Mouse (Mus musculus) heart, embryonic 11.5 days (tissue): Measurements from ENCODE around the gene Pigp. TPM values are rescaled to one million over a fixed set of nuclear protein-coding genes. Genes with fewer than 3 reads are reported as not detected.
"Not testable (repeated sequence)": the region's sequence is repeated elsewhere in the genome, so short reads cannot be mapped to it uniquely, and the experiment has no call there.

Experiments used
- ATAC-seq: fragments of 200-750 bp; cut with Nextera tagmentation; replicated peaks from 2 replicates; pipeline ENCODE4 v1.8.0; 2017; ENCODE audit warnings: moderate library complexity; ENCODE audit not compliant: insufficient number of reproducible peaks, low FRiP score, low TSS enrichment
- H3K27ac ChIP-seq: fragments of 300-500 bp; sonication (generic); 2 replicates; pipeline ENCODE4 v1.5.1; 2014; ENCODE audit warnings: mild to moderate bottlenecking, low read depth, low read length
- H3K27me3 ChIP-seq: fragments of 300-500 bp; sonication (generic); 2 replicates; pipeline ENCODE4 v1.6.1; 2014; ENCODE audit warnings: mild to moderate bottlenecking, low read length, mixed read lengths; ENCODE audit not compliant: control insufficient read depth, insufficient read depth
- H3K36me3 ChIP-seq: fragments of 300-500 bp; sonication (generic); 2 replicates; pipeline ENCODE4 v1.6.1; 2014; ENCODE audit warnings: mild to moderate bottlenecking, low read length, moderate library complexity, mixed read lengths; ENCODE audit not compliant: control insufficient read depth, insufficient read depth
- H3K4me1 ChIP-seq: fragments of 300-500 bp; sonication (generic); 2 replicates; pipeline ENCODE4 v1.6.1; 2014; ENCODE audit warnings: low read length; ENCODE audit not compliant: control insufficient read depth, insufficient read depth
- H3K4me2 ChIP-seq: fragments of 300-500 bp; sonication (generic); 2 replicates; pipeline ENCODE4 v1.6.1; 2014; ENCODE audit warnings: mild to moderate bottlenecking, moderate library complexity
- H3K4me3 ChIP-seq: fragments of 300-500 bp; sonication (generic); 2 replicates; pipeline ENCODE4 v1.5.1; 2014; ENCODE audit warnings: low read depth, low read length
- H3K9ac ChIP-seq: fragments of 300-500 bp; sonication (generic); 2 replicates; pipeline ENCODE4 v1.6.1; 2014; ENCODE audit warnings: mild to moderate bottlenecking, low read depth, low read length, moderate library complexity
- H3K9me3 ChIP-seq: fragments of 300-500 bp; sonication (generic); replicated peaks from 2 replicates; pipeline ENCODE4 v1.6.1; 2016; ENCODE audit warnings: low read length; ENCODE audit not compliant: control insufficient read depth
- WGBS: fragments of 180-500 bp; shearing (Covaris S2); extraction: QIAGEN DNeasy Blood & Tissue Kit; methylation state at CpG from one replicate; pipeline ENCODE4 v1.1.7; 2014; ENCODE audit not compliant: insufficient replicate concordance; 5-methylcytosine and 5-hydroxymethylcytosine counted together
- polyA plus RNA-seq: library from polyadenylated mRNA; unstranded; fragments of >200 nt; fragmentation: Nextera tagmentation; extraction: Ambion mirVana; gene quantifications from 2 replicates; pipeline ENCODE4 v1.2.1, GENCODE M21; 2014

The Pigp gene
- polyA plus RNA-seq, 1 experiment from 2014 or later = 86.1 TPM

DNA sequence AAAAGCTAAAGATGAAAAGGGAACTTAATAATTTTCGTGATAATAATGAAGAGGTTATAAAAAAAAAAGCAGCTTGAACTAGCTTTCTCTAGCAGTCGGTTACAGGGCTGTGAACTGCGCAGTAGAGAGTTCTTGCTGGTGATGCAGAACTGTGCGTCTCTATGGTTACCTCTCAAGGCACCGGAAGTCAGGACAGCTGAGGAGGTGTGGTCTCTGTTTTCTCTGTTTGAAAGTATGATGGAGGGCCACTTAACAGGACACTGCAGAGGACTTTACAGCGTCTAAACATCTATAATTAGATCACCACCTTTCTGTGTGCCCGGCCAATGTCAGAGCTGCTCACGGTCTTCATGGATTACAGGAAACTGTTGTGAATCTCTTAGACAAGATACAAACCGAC lies 17.2 kb downstream of the Pigp start:
- no peaks in the 10 kb centered on the region for H3K4me1 ChIP-seq
- no peak overlapping the region for H3K9ac ChIP-seq
- no peak overlapping the region for H3K4me3 ChIP-seq
- H3K4me2 ChIP-seq = no peak overlapping the region
- H3K36me3 ChIP-seq = no peaks in the 10 kb centered on the region
- no peak; the same call in 1 of the 2 replicates for ATAC-seq
- H3K27me3 ChIP-seq = no peaks in the 10 kb centered on the region
- WGBS = 30% methylated on average over 9 of the region's 9 CpGs
- H3K9me3 ChIP-seq = no peaks in the 10 kb centered on the region
- no peak overlapping the region for H3K27ac ChIP-seq

DNA sequence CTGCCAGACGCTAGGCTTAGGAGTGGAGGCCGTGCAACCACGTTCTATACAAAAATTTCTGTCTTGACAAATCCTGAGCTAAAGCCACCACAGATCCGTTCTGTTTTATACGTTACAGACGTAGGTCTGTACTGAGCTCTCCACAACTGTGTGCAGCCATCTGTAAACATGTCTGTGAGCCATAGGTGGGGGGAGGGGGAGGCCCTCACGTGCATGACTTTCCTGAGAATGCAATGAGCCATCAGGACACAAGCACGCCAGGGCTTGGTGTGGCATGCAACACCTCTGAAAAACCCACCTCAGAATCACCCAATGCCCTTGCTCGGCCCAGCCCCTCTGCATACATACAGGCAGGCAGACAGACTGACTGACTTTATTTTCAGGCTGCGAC lies 21.4 kb downstream of the Pigp start:
- Histone ChIP-seq H3K9me3 (no peaks in the 10 kb centered on the region), H3K9ac (no peak overlapping the region), H3K4me1 (no peaks in the 10 kb centered on the region), H3K27me3 (no peaks in the 10 kb centered on the region), H3K36me3 (no peaks in the 10 kb centered on the region), H3K4me2 (no peak overlapping the region), H3K27ac (no peak overlapping the region), H3K4me3 (no peak overlapping the region)
- no peak for ATAC-seq
- 75% methylated on average over 10 of the region's 10 CpGs for WGBS

DNA sequence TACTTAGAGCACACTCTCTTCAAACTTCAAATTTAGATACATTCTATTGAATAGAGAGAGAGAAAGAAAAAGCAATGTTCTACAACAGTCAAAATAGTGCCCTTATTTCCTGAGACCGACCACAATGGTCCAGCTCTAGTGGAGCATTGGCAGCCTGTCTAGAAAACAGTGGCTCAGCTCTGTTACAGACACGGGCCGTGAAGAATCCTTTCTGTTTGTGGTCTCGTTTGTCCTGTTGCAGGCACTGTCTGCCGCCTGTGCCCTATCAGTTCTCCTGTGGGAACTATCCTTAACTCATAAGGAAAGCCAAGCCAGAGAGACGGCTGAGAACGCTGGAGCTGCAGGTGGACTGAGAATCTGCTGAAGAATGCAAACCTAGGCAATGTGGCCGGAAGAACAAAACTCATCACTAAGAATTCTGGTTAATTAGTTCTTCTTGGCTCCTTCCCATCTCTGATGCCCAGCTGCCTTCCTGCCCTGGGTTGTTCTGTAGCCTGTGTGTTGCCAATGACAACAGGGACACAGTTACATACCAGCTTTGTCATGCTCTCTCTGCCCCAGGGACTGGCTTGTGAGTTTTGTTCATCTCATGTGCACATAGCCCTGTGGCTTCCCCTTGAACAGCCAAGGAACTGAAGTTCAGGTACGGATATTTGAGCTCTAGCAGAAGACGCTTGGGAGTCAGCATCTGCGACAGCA lies 21.9 kb downstream of the Pigp start:
- Histone ChIP-seq H3K4me1 (no peaks in the 10 kb centered on the region), H3K27ac (no peak overlapping the region), H3K9ac (no peak overlapping the region), H3K27me3 (no peaks in the 10 kb centered on the region), H3K36me3 (no peaks in the 10 kb centered on the region), H3K9me3 (no peaks in the 10 kb centered on the region), H3K4me2 (no peak overlapping the region), H3K4me3 (no peak overlapping the region)
- ATAC-seq = no peak
- WGBS = 64% methylated on average over 11 of the region's 11 CpGs

DNA sequence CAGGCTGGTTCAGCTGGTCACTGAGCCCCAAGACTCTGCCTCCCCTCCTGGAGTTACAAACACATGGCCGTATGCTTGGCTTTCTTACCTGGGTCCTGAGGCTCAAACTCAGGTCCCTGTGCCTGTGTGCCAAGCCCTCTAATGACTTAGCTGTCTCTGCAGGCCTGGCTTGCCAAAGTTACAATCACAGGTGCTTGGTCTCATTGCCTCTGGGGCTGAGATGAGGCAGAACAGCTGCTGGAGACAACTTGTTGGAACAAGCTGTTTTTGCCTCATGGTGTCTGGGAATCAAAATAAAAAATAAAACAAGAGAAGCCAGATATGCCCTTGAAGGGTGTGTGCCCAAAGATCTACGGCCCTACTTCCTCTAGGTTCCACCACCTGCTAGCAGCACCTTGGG lies 22.9 kb downstream of the Pigp start:
- no peak for ATAC-seq
- H3K4me3 ChIP-seq = no peak overlapping the region
- no peaks in the 10 kb centered on the region for H3K9me3 ChIP-seq
- no peak overlapping the region for H3K4me2 ChIP-seq
- no peak overlapping the region for H3K27ac ChIP-seq
- no peak overlapping the region for H3K9ac ChIP-seq
- H3K36me3 ChIP-seq = no peaks in the 10 kb centered on the region
- 80% methylated on average over 2 of the region's 2 CpGs for WGBS
- no peaks in the 10 kb centered on the region for H3K4me1 ChIP-seq
- H3K27me3 ChIP-seq = no peaks in the 10 kb centered on the region

DNA sequence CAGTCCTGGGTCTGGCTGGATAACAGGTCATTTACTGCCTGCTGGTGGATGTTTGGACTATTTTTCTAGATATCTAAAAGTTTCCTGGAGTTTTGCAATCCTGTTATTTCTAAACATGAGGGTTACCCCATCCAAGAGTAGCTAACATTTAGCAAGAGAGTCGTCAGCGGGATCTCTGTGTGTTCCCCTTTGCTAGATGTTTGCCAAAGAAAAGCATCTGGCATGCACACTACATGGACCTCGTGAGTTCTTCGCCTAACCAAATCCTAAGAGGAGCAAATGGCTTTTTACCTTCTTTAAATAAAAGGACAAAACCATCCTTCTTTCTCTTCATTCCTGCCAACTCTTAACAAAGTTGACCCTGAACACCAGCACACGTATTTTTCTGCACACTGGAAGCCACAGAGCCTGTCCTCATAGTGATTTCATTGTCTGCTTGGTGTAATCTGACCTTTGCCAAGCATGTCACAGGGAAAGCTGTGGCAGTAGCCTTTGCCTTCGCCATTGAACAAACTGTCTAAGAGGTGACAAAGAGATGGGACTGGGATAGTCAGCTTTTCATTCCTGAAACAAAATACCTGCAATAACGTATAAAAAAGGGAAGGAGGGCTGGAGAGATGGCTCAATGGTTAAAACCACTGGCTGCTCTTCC lies 24.4 kb downstream of the Pigp start:
- H3K4me2 ChIP-seq = no peak overlapping the region
- H3K9me3 ChIP-seq = no peaks in the 10 kb centered on the region
- H3K4me1 ChIP-seq = no peaks in the 10 kb centered on the region
- WGBS = 68% methylated on average over 7 of the region's 7 CpGs
- H3K9ac ChIP-seq = no peak overlapping the region
- H3K4me3 ChIP-seq = no peak overlapping the region
- no peaks in the 10 kb centered on the region for H3K36me3 ChIP-seq
- no peak for ATAC-seq
- no peaks in the 10 kb centered on the region for H3K27me3 ChIP-seq
- H3K27ac ChIP-seq = no peak overlapping the region

DNA sequence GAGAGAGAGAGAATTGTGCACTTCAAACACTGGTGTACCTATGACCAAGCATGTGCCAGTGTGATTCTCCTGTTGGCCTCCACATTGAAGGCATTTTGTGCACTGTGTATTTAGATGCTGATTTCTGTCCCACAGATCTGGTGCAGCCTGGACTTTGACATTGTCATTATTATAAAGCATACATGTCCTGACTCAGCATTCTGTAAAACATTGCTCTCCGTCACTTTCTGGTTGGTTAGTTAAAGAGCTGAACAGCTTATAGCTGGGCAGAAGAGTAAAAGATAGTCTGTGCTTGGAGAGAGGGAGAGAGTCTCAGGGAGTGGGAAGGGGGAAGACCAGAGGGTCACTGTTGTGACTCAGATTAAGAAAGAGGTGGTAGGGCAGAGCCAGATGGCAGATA lies 25.9 kb downstream of the Pigp start:
- Histone ChIP-seq H3K4me3 (no peak overlapping the region), H3K4me2 (no peak overlapping the region), H3K36me3 (no peaks in the 10 kb centered on the region), H3K27ac (no peak overlapping the region), H3K4me1 (no peaks in the 10 kb centered on the region), H3K27me3 (no peaks in the 10 kb centered on the region), H3K9ac (no peak overlapping the region), H3K9me3 (no peaks in the 10 kb centered on the region)
- ATAC-seq = no peak
- WGBS = 81% methylated on average over 1 of the region's 1 CpGs

DNA sequence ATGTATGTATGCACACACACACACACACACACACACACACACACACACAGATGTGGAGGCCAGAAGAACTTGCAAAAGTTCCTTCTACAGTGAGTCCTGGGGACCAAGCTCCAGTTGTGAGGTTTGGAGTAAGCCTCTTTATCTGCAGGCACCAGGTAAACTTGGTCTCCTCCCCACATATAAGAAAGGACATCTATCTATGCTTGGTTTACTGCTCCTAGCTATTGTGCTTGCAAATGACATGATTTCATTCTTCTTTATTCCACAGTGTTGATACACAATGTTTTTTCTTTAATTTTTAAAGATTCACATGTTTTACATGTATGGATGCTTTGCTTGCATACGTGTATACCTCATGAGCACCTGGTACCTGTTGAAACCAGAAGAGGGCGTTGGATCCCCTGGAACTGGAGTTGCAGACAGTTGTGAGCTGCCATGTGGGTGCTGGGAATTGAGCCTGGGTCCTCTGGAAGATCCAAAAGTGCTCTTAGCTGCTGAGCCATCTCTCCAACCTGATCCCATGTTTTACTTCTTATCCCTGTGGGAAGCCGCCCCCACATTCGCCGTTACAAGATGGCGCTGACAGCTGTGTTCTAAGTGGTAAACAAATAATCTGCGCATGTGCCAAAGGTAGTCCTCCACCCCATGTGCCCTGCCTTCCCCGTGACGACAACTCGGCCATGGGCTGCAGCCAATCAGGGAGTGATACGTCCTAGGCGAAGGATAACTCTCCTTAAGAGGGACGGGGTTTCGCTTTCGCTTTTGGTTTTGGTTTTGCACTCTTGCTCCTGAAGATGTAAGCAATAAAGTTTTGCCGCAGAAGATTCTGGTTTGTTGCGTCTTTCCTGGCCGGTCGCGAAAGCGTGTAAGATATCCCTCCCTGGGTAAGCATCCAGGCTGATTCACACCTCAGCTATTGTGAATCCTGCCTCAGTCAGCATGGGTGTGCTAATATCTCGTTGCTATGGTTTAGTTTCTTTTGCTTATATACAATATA lies 32.2 kb downstream of the Pigp start:
- not testable (repeated sequence) for ATAC-seq, H3K4me3 ChIP-seq, H3K27me3 ChIP-seq, H3K4me2 ChIP-seq, H3K9ac ChIP-seq, H3K36me3 ChIP-seq, H3K4me1 ChIP-seq, H3K27ac ChIP-seq, H3K9me3 ChIP-seq
- 88% methylated on average over 18 of the region's 22 CpGs for WGBS

DNA sequence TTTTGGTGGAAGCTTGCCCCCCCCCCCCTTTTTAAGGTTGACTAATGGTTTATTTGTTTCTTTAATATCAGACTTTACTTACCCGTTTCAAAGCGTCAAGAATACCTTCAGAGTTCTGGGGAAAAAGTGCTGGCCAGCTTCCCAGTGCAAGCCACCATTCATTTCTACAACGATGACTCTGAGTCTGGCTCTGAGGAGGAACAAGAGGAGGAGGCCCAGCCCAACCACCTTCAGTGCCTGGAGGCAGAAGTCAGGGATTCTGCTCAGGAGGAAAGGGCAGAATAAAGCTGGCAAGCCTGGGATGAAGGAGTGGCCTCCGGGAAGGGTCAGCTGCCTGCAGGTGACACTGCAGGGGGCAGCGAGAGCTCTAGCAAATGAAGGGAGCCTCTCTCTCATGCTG lies 36.0 kb downstream of the Pigp start:
- no peak overlapping the region for H3K4me3 ChIP-seq
- H3K27ac ChIP-seq = no peak overlapping the region
- H3K27me3 ChIP-seq = no peaks in the 10 kb centered on the region
- no peak overlapping the region for H3K4me2 ChIP-seq
- H3K36me3 ChIP-seq = no peaks in the 10 kb centered on the region
- no peaks in the 10 kb centered on the region for H3K4me1 ChIP-seq
- no peak overlapping the region for H3K9ac ChIP-seq
- no peaks in the 10 kb centered on the region for H3K9me3 ChIP-seq
- ATAC-seq = no peak
- WGBS = 43% methylated on average over 5 of the region's 5 CpGs
